Mouse (Mus musculus): Measurements from ENCODE around the gene Pbdc1. TPM values are rescaled to one million over a fixed set of nuclear protein-coding genes. Genes with fewer than 3 reads are reported as not detected.
"Not testable (repeated sequence)": the region's sequence is repeated elsewhere in the genome, so short reads cannot be mapped to it uniquely, and the experiment has no call there.

Gene Pbdc1
- polyA plus RNA-seq, 1 experiment from 2014 or later = 81.7 TPM

DNA sequence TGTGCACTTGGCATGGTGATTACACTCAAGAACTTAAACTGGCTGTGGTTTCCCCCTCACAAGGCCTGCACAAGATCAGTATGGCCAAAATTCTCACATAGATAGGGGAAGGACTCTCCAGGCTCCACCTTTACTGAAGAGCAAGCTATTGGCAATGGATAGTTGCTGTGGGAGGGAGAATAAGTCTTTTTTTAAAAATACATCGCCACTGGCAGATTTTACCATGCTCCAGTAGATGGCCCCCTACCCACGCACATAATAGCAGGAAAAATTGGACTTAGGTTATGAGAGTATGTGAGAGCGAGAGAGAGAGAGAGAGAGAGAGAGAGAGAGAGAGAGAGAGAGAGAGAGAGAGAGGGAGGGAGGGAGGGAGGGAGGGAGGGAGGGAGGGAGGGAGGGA, 45.3 kb downstream of the Pbdc1 start:
- H3K9me3 ChIP-seq (replicated peaks) = no peaks in the 10 kb centered on the region
- DNase-seq (ENCODE audit: low spot score) = no peak
- peaks cover 96% of the 10 kb centered on the region for H3K27me3 ChIP-seq (ENCODE audit: low read depth, poor library complexity, severe bottlenecking)
- peaks cover 6% of the 10 kb centered on the region for H3K4me1 ChIP-seq
- no peak overlapping the region for H3K4me3 ChIP-seq
- H3K36me3 ChIP-seq = peaks cover 5% of the 10 kb centered on the region; the same call in 1 of the 2 replicates
- no peak overlapping the region for H3K27ac ChIP-seq (replicated peaks)
- WGBS = 15% methylated on average over 2 of the region's 3 CpGs

DNA sequence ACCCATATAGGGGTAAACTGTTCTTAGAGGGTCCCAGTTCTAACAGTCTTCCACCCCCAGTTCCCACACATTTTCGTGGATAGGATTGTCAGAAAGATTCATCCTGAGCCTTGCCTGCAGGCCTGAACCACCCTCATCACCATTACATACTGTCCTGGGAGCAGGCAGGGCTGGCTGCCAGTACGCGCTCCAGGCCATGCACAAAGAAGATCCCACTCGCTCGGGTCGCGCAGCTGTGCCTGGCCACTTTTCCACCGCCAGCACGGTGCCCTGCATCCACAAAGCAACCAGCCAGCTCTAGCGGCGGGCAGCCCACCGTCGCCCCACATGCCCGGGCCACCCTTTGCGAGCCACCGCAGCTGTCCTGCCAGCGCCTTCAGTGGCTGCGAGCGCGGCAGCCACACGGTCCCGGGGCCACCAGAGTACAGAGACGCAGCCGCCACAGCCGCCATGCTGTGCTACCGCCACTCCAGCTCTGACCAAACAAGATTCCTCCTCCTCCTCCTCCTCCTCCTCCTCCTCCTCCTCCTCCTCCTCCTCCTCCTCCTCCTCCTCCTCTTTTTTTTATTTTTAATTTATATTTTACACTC, 72.4 kb downstream of the Pbdc1 start:
- peak; percentile 12 for DNase-seq (ENCODE audit: low spot score)
- WGBS = 49% methylated on average over 18 of the region's 26 CpGs
- Histone ChIP-seq H3K4me3 (peak overlapping the region; percentile 37), H3K9me3 (replicated peaks) (no peaks in the 10 kb centered on the region), H3K36me3 (no peaks in the 10 kb centered on the region), H3K27me3 (ENCODE audit: low read depth, poor library complexity, severe bottlenecking) (peaks cover 95% of the 10 kb centered on the region), H3K4me1 (no peaks in the 10 kb centered on the region), H3K27ac (replicated peaks) (no peak overlapping the region; the same call in 1 of the 2 replicates)

DNA sequence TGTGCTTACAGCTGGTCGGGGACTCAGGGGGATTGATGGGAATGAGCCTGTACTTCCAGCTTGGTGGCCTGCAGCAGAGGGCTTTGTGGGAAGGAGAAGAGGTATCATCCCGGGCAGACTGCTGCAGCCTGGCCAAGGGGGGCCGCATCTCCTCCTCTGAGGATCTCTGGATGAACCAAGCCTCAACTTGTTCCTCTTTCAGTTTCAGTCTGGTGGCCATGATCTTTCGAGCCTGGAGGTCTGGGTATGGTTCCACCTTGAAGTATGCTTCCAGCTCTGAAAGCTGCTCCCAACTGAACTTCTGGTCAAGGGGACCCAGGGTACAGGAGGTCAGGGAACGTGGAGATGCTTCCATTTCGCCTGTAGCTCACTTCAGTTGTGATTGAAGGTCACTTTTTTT, 85.5 kb downstream of the Pbdc1 start:
- H3K9me3 ChIP-seq (replicated peaks); H3K36me3 ChIP-seq; H3K27ac ChIP-seq (replicated peaks); DNase-seq (ENCODE audit: low spot score); H3K4me3 ChIP-seq; H3K4me1 ChIP-seq: not testable (repeated sequence)
- H3K27me3 ChIP-seq (ENCODE audit: low read depth, poor library complexity, severe bottlenecking) = peaks cover 88% of the 10 kb centered on the region
- WGBS = 71% methylated on average over 6 of the region's 6 CpGs

Other genes starting within 250 kb of the Pbdc1 start
- gene Magee2, start 222.5 kb upstream of the Pbdc1 start, polyA plus RNA-seq (2016; fragmentation: Nextera tagmentation; extraction: Ambion mirVana) = 5.2 TPM in 2 replicates
- 31.1 and 45.2 TPM in 2 replicates for gene Magee1, start 40.6 kb downstream of the Pbdc1 start, polyA plus RNA-seq (2016; fragmentation: Nextera tagmentation; extraction: Ambion mirVana)